ENCODE assay signal across 14 mouse cellular contexts in the genomic region with DNA sequence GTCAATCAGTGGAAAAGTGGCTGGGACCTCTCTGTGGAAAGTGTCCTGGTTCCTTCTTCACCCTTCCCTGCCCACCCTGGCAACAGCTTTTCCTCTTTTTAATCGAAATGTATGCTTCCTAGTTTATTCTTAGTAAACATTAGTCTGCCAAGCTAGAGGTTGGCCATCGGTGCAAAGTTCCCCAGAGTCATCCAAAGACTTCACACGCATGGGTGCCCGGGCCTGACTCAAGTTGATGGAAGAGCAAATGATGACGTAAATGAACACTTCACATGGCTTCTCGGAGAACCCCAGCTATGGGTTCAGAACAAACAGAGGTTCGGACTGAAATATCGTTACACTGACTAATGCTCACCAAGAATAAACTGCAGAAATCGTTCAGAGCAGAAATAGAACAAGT. TPM values are rescaled to one million over a fixed set of nuclear protein-coding genes. Genes with fewer than 3 reads are reported as not detected.
"Had no signal": no experiment of that assay in that cellular context is flagged by ENCODE, and none has a peak within 500 bp of the region (broad histone marks: within the 10 kb centered on the region; RNA-seq: fewer than 3 reads in every experiment).

No protein-coding gene starts in this region.

- H3K9ac ChIP-seq: intestine, embryonic 15.5 days; liver, embryonic 13.5 days; liver, postnatal 0 days; lung, embryonic 15.5 days; midbrain, embryonic 13.5 days; neural tube, embryonic 12.5 days; stomach, embryonic 15.5 days had no signal

- H3K27me3 ChIP-seq: intestine, embryonic 15.5 days; liver, embryonic 13.5 days; lung, embryonic 15.5 days; midbrain, embryonic 13.5 days; neural tube, embryonic 12.5 days; stomach, embryonic 15.5 days had no signal

- H3K4me1 ChIP-seq: intestine, embryonic 15.5 days; limb, embryonic 10.5 days; liver, embryonic 13.5 days; midbrain, embryonic 13.5 days; neural tube, embryonic 12.5 days; stomach, embryonic 15.5 days had no signal

- H3K36me3 ChIP-seq: intestine, embryonic 15.5 days; limb, embryonic 10.5 days; liver, embryonic 13.5 days; lung, embryonic 15.5 days; midbrain, embryonic 13.5 days; neural tube, embryonic 12.5 days; stomach, embryonic 15.5 days had no signal

- H3K4me3 ChIP-seq: intestine, embryonic 15.5 days; left cerebral cortex, adult 2 months; limb, embryonic 10.5 days; liver, embryonic 13.5 days; lung, embryonic 15.5 days; midbrain, embryonic 13.5 days; myocyte; neural tube, embryonic 12.5 days; stomach, embryonic 15.5 days had no signal

- H3K27ac ChIP-seq: intestine, embryonic 15.5 days; left cerebral cortex, adult 2 months; limb, embryonic 10.5 days; liver, embryonic 13.5 days; lung, embryonic 15.5 days; midbrain, embryonic 13.5 days; neural tube, embryonic 12.5 days; stomach, embryonic 15.5 days had no signal

- ATAC-seq: intestine, embryonic 15.5 days; liver, postnatal 0 days; midbrain, embryonic 13.5 days had no signal

- DNase-seq: liver, embryonic 13.5 days; liver, postnatal 0 days; lung, postnatal 14 days; right cerebral cortex, postnatal 14 days; thymus, postnatal 36 days had no signal

RNA-seq across cellular contexts. Expression of gene Lgi2, which starts 24.4 kb away (rescaled TPM):
- total RNA-seq: neutrophil, adult 5-6 weeks had no signal
